Mouse (Mus musculus): ENCODE measurements around the gene Pttg1ip.

- TF ChIP-seq CTCF (conservative IDR thresholded peaks at IDR 0.05; ENCODE audit: low read length): no peak
- no peak for TF ChIP-seq POU5F1 (IDR thresholded peaks at IDR 0.05; ENCODE audit: borderline replicate concordance, low read length)
Measured at GRCm38 (mm10) chr10:77587091-77587775, 5.7 kb downstream of the Pttg1ip start.

Data from E14TG2a.4 (cell line).